Mouse (Mus musculus) forebrain, postnatal 0 days (tissue): ENCODE measurements around the gene Rps19bp1. TPM values are rescaled to one million over a fixed set of nuclear protein-coding genes. Genes with fewer than 3 reads are reported as not detected.

Source experiments
- ATAC-seq: fragments of 200-750 bp; cut with Nextera tagmentation; 2 replicates; pipeline ENCODE4 v1.8.0; 2017; ENCODE audit warnings: mild to moderate bottlenecking, moderate library complexity
- DNase-seq: peaks from one replicate; pipeline ENCODE4 v3.0.0-alpha.2; 2015
- H3K27ac ChIP-seq: fragments of 300-500 bp; sonication (generic); 2 replicates; pipeline ENCODE4 v1.5.1; 2014; ENCODE audit warnings: low read depth, mild to moderate bottlenecking, antibody characterized with exemption, low read length, moderate library complexity, mixed read lengths
- H3K27me3 ChIP-seq: fragments of 300-500 bp; sonication (generic); 2 replicates; pipeline ENCODE4 v1.6.1; 2014; ENCODE audit warnings: mild to moderate bottlenecking, low read length, mixed read lengths; ENCODE audit not compliant: insufficient read depth
- H3K36me3 ChIP-seq: fragments of 300-500 bp; sonication (generic); 2 replicates; pipeline ENCODE4 v1.6.1; 2014; ENCODE audit warnings: mild to moderate bottlenecking, moderate library complexity; ENCODE audit not compliant: insufficient read depth
- H3K4me1 ChIP-seq: fragments of 300-500 bp; sonication (generic); 2 replicates; pipeline ENCODE4 v1.6.1; 2014; ENCODE audit warnings: antibody characterized with exemption; ENCODE audit not compliant: insufficient read depth
- H3K4me2 ChIP-seq: fragments of 300-500 bp; sonication (generic); 2 replicates; pipeline ENCODE4 v1.6.1; 2014; ENCODE audit warnings: low read depth, mild to moderate bottlenecking, moderate library complexity
- H3K4me3 ChIP-seq: fragments of 300-500 bp; sonication (generic); 2 replicates; pipeline ENCODE4 v1.5.1; 2014; ENCODE audit warnings: low read depth, low read length, mixed read lengths
- H3K9ac ChIP-seq: fragments of 300-500 bp; sonication (generic); 2 replicates; pipeline ENCODE4 v1.6.1; 2014; ENCODE audit warnings: mild to moderate bottlenecking
- H3K9me3 ChIP-seq: fragments of 300-500 bp; sonication (generic); 2 replicates; pipeline ENCODE4 v1.6.1; 2016; ENCODE audit warnings: low read length
- CTCF ChIP-seq: sonication (generic); IDR thresholded peaks from 2 replicates; pipeline ENCODE4 v1.5.1; 2016; ENCODE audit warnings: antibody characterized with exemption, control low read depth, low read depth
- WGBS: fragments of 180-500 bp; shearing (Covaris S2); extraction: QIAGEN DNeasy Blood & Tissue Kit; methylation state at CpG from one replicate; pipeline ENCODE4 v1.1.7; 2014; 5-methylcytosine and 5-hydroxymethylcytosine counted together
- polyA plus RNA-seq: library from polyadenylated mRNA; unstranded; fragments of >200 nt; fragmentation: Nextera tagmentation; extraction: Ambion mirVana; gene quantifications from 2 replicates; pipeline ENCODE4 v1.2.1, GENCODE M21; 2015
- total RNA-seq: library from RNA; depleted of rRNA; stranded (reverse); fragments of >200 nt; gene quantifications from 2 replicates; pipeline ENCODE4 v1.2.3, GENCODE M21; 2014

The Rps19bp1 gene
- total and polyA plus RNA-seq, 2 experiments from 2014 or later = 38.7 to 84.7 TPM

GRCm38 (mm10) chr15:80232331-80232730 is 31.8 kb downstream of the Rps19bp1 start:
- DNase-seq (no peak), ATAC-seq (no peak)
- no peak overlapping the region for H3K4me2 ChIP-seq
- H3K9me3 ChIP-seq = no peaks in the 10 kb centered on the region
- no peak overlapping the region for H3K9ac ChIP-seq
- no peak overlapping the region for H3K27ac ChIP-seq
- peaks cover 17% of the 10 kb centered on the region for H3K36me3 ChIP-seq
- no peak for TF ChIP-seq CTCF
- 0 out of 2 replicates have a peak, but pooled peaks cover 6% of the 10 kb centered on the region for H3K4me1 ChIP-seq
- WGBS = 53% methylated on average over 2 of the region's 2 CpGs
- no peak overlapping the region for H3K4me3 ChIP-seq
- H3K27me3 ChIP-seq = no peaks in the 10 kb centered on the region

- no peak for TF ChIP-seq CTCF
- H3K4me1 ChIP-seq = no peaks in the 10 kb centered on the region
- H3K4me2 ChIP-seq = no peak overlapping the region
- no peaks in the 10 kb centered on the region for H3K27me3 ChIP-seq
- H3K4me3 ChIP-seq = no peak overlapping the region
- H3K9ac ChIP-seq = no peak overlapping the region
- H3K9me3 ChIP-seq = no peaks in the 10 kb centered on the region
- no peaks in the 10 kb centered on the region for H3K36me3 ChIP-seq
- no peak overlapping the region for H3K27ac ChIP-seq
- ATAC-seq (no peak), DNase-seq (peak; percentile 13)
- 60% methylated on average over 17 of the region's 17 CpGs for WGBS
These were observed 35.9 kb downstream of the Rps19bp1 start for GRCm38 (mm10) chr15:80228071-80228800.

GRCm38 (mm10) chr15:80225796-80226195 is 38.3 kb downstream of the Rps19bp1 start:
- no peak overlapping the region for H3K27ac ChIP-seq
- no peaks in the 10 kb centered on the region for H3K4me1 ChIP-seq
- WGBS = 52% methylated on average over 2 of the region's 2 CpGs
- DNase-seq (peak; percentile 46), ATAC-seq (no peak)
- no peaks in the 10 kb centered on the region for H3K36me3 ChIP-seq
- H3K9me3 ChIP-seq = no peaks in the 10 kb centered on the region
- H3K27me3 ChIP-seq = no peaks in the 10 kb centered on the region
- no peak overlapping the region for H3K9ac ChIP-seq
- no peak overlapping the region for H3K4me3 ChIP-seq
- H3K4me2 ChIP-seq = no peak overlapping the region
- peak; percentile 70 for TF ChIP-seq CTCF

- TF ChIP-seq CTCF = peak; percentile 84
- WGBS = 21% methylated on average over 9 of the region's 9 CpGs
These were observed 38.9 kb downstream of the Rps19bp1 start for GRCm38 (mm10) chr15:80225208-80225607.

GRCm38 (mm10) chr15:80223751-80224150 is 40.4 kb downstream of the Rps19bp1 start:
- H3K36me3 ChIP-seq = no peaks in the 10 kb centered on the region
- no peak overlapping the region for H3K4me3 ChIP-seq
- H3K27me3 ChIP-seq = no peaks in the 10 kb centered on the region
- ATAC-seq (no peak), DNase-seq (no peak)
- TF ChIP-seq CTCF = no peak
- no peaks in the 10 kb centered on the region for H3K9me3 ChIP-seq
- WGBS = 91% methylated on average over 7 of the region's 7 CpGs
- no peak overlapping the region for H3K27ac ChIP-seq
- H3K9ac ChIP-seq = no peak overlapping the region
- H3K4me2 ChIP-seq = no peak overlapping the region
- no peaks in the 10 kb centered on the region for H3K4me1 ChIP-seq

More at GRCm38 (mm10) chr15:80225208-80225607, 38.9 kb downstream of the Rps19bp1 start:
- Histone ChIP-seq H3K36me3 (no peaks in the 10 kb centered on the region), H3K9ac (no peak overlapping the region), H3K27me3 (no peaks in the 10 kb centered on the region), H3K9me3 (no peaks in the 10 kb centered on the region), H3K4me1 (no peaks in the 10 kb centered on the region), H3K4me3 (no peak overlapping the region), H3K27ac (no peak overlapping the region), H3K4me2 (no peak overlapping the region)
- ATAC-seq (peak; percentile 56; the same call in 1 of the 2 replicates), DNase-seq (peak; percentile 65)

- Histone ChIP-seq H3K4me3 (no peak overlapping the region), H3K4me1 (no peaks in the 10 kb centered on the region), H3K27me3 (no peaks in the 10 kb centered on the region), H3K36me3 (peaks cover 4% of the 10 kb centered on the region; the same call in 1 of the 2 replicates), H3K27ac (no peak overlapping the region), H3K9me3 (no peaks in the 10 kb centered on the region), H3K4me2 (no peak overlapping the region), H3K9ac (no peak overlapping the region)
- TF ChIP-seq CTCF = no peak
- no peak for DNase-seq
- 61% methylated on average over 8 of the region's 8 CpGs for WGBS
- no peak for ATAC-seq
These were observed 43.1 kb downstream of the Rps19bp1 start for GRCm38 (mm10) chr15:80221031-80221430.

GRCm38 (mm10) chr15:80219705-80220657 is 44.1 kb downstream of the Rps19bp1 start:
- 71% methylated on average over 4 of the region's 4 CpGs for whole genome bisulfite sequencing
- H3K27ac ChIP-seq = no peak overlapping the region
- H3K4me3 ChIP-seq = no peak overlapping the region
- DNase-seq (no peak), ATAC-seq (no peak)
- no peaks in the 10 kb centered on the region for H3K4me1 ChIP-seq
- no peak for TF ChIP-seq CTCF
- H3K4me2 ChIP-seq = no peak overlapping the region
- no peaks in the 10 kb centered on the region for H3K27me3 ChIP-seq
- no peak overlapping the region for H3K9ac ChIP-seq
- no peaks in the 10 kb centered on the region for H3K9me3 ChIP-seq
- peaks cover 4% of the 10 kb centered on the region; the same call in 1 of the 2 replicates for H3K36me3 ChIP-seq
